Mouse (Mus musculus) G1E (cell line): ENCODE results near the gene Vps13d.

ENCODE experiments used
- CTCF ChIP-seq: IDR thresholded peaks from 2 replicates; pipeline ENCODE4 v1.5.1; 2012; ENCODE audit warnings: low read depth, low read length, inconsistent platforms, mixed read lengths
- GATA1 ChIP-seq: IDR thresholded peaks from 2 replicates; pipeline ENCODE4 v1.6.1; 2012; ENCODE audit warnings: borderline replicate concordance, low read length, inconsistent platforms, mixed read lengths
- GATA2 ChIP-seq: IDR thresholded peaks from 2 replicates; pipeline ENCODE4 v1.6.1; 2012; ENCODE audit warnings: low read depth, low read length, inconsistent platforms, borderline replicate concordance

- TF ChIP-seq CTCF (no peak), GATA2 (no peak), GATA1 (no peak)
Measured at GRCm38 (mm10) chr4:145130772-145131171, 64.0 kb downstream of the Vps13d start.
